Mouse (Mus musculus) cerebellum, adult (tissue): ENCODE data around the gene Mocs1.

Source experiments
- ATAC-seq: cut with Nextera tagmentation; 2 replicates; pipeline ENCODE4 v1.9.2; 2017; ENCODE audit warnings: mild to moderate bottlenecking, moderate library complexity, mixed read lengths; ENCODE audit not compliant: insufficient number of reproducible peaks, low FRiP score, low TSS enrichment

Mocs1 gene

GRCm38 (mm10) chr17:49474051-49474450 is 45.9 kb downstream of the Mocs1 start:
- no peak for ATAC-seq

- ATAC-seq = no peak
These were observed 47.0 kb downstream of the Mocs1 start for GRCm38 (mm10) chr17:49475174-49475573.

GRCm38 (mm10) chr17:49477370-49477769 is 49.2 kb downstream of the Mocs1 start:
- ATAC-seq = no peak

- no peak for ATAC-seq
These were observed 53.7 kb downstream of the Mocs1 start for GRCm38 (mm10) chr17:49481876-49482275.

GRCm38 (mm10) chr17:49484435-49484834 is 56.3 kb downstream of the Mocs1 start:
- no peak for ATAC-seq

- ATAC-seq = no peak
These were observed 60.9 kb downstream of the Mocs1 start for GRCm38 (mm10) chr17:49489098-49489497.

GRCm38 (mm10) chr17:49493276-49493675 is 65.1 kb downstream of the Mocs1 start:
- ATAC-seq = no peak

- ATAC-seq = no peak
These were observed 70.0 kb downstream of the Mocs1 start for GRCm38 (mm10) chr17:49498169-49498568.

- no peak for ATAC-seq
These were observed 71.5 kb downstream of the Mocs1 start for GRCm38 (mm10) chr17:49499635-49500034.

- ATAC-seq = no peak
These were observed 72.1 kb downstream of the Mocs1 start for GRCm38 (mm10) chr17:49500234-49500633.

GRCm38 (mm10) chr17:49503246-49503900 is 75.2 kb downstream of the Mocs1 start:
- peak; percentile 66 for ATAC-seq
